In the genomic region with DNA sequence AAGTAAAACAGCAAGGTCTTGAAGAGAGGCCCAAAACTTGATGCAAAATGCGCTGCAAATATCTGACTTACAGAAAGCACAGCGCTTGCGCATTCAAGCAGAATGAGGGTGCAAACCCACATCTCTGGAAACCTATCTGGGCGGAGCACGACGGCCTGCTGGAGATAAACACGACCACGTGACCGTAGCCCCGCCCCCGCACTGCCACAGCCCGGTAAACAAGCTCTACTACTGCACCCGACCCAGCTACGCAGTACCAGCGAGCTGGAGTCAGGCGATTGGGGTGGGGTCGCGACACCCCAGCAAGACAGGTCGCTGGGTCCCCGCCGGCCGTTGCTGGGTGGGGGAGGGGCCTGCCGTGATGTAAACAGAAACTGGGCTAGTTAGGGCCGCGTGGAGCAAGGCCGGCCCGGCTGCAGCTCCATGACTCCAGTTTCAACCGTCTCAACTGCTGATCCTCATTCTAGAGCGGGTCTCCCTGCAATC, we compare ENCODE assay signal across 8 mouse cellular contexts. TPM values are rescaled to one million over a fixed set of nuclear protein-coding genes. Genes with fewer than 3 reads are reported as not detected.
A peak's percentile ranks its signal among the peaks of the same experiment; 100 is the strongest.
DNase-seq lines count a peak whose midpoint lies in the region; ATAC-seq and TF ChIP-seq lines count a peak whose summit lies in the region.

No protein-coding gene starts in this region.

- TF ChIP-seq CTCF in bone marrow macrophage, adult 2 months (IDR thresholded peaks at IDR 0.05; ENCODE audit: low read depth, low read length), result no peak
- TF ChIP-seq CTCF in embryonic fibroblast, embryonic 13.5 days (IDR thresholded peaks at IDR 0.05; ENCODE audit: borderline replicate concordance, insufficient read depth, low read length), result no peak
- TF ChIP-seq CTCF in spleen, adult 2 months (IDR thresholded peaks at IDR 0.05; ENCODE audit: extremely low read depth, insufficient read depth, insufficient read length, insufficient replicate concordance), result no peak

- DNase-seq in A20 (ENCODE audit: low read depth, low spot score), result peak; percentile 96
- peak; percentile 96 for DNase-seq in heart, adult 9 months (ENCODE audit: low spot score in 2 of 2)
- DNase-seq in limb, embryonic 14.5 days (ENCODE audit: low spot score), result peak; percentile 79
- peak; percentile 92 to 98 for DNase-seq in spleen, adult 2 months (ENCODE audit: low read depth in 1 of 2, low spot score in 2 of 2)

- peak overlapping the region; percentile 72 for H3K4me2 ChIP-seq in kidney, embryonic 14.5 days (replicated peaks; ENCODE audit: low read depth, low read length)
- H3K4me2 ChIP-seq in limb, embryonic 14.5 days (replicated peaks; ENCODE audit: low read depth, low read length, severe bottlenecking), result peak overlapping the region; percentile 61
- peak overlapping the region; percentile 87 for H3K4me2 ChIP-seq in midbrain, embryonic 16.5 days (ENCODE audit: low read length)

- peaks cover 9% of the 10 kb centered on the region for H3K27me3 ChIP-seq in kidney, embryonic 14.5 days (ENCODE audit: control insufficient read depth, insufficient read depth, low read length)
- H3K27me3 ChIP-seq in limb, embryonic 14.5 days (ENCODE audit: control insufficient read depth, insufficient read depth, low read length), result peaks cover 8% of the 10 kb centered on the region
- H3K27me3 ChIP-seq in midbrain, embryonic 16.5 days (ENCODE audit: control insufficient read depth, insufficient read depth, low read depth, low read length), result no peaks in the 10 kb centered on the region
- H3K27me3 ChIP-seq in spleen, adult 2 months (ENCODE audit: control insufficient read depth, insufficient read depth, low read length), result no peaks in the 10 kb centered on the region

- peak overlapping the region; percentile 61 for H3K4me3 ChIP-seq in bone marrow macrophage, adult 2 months (ENCODE audit: insufficient read depth, low read length)
- H3K4me3 ChIP-seq in embryonic fibroblast, embryonic 13.5 days (ENCODE audit: insufficient read depth, low read length), result peak overlapping the region; percentile 50
- peak overlapping the region; percentile 60 for H3K4me3 ChIP-seq in kidney, embryonic 14.5 days (ENCODE audit: low read length)
- peak overlapping the region; percentile 50 for H3K4me3 ChIP-seq in limb, embryonic 14.5 days (replicated peaks; ENCODE audit: low read length)
- H3K4me3 ChIP-seq in midbrain, embryonic 16.5 days (ENCODE audit: low read depth, low read length), result peak overlapping the region; percentile 64
- peak overlapping the region; percentile 58 for H3K4me3 ChIP-seq in spleen, adult 2 months (ENCODE audit: extremely low read depth, insufficient read depth, insufficient read length)

- TF ChIP-seq POLR2A in bone marrow macrophage, adult 2 months (IDR thresholded peaks at IDR 0.05; ENCODE audit: borderline replicate concordance, low read depth, low read length), result no peak
- 0 out of 2 replicates have a peak, but pooled peaks have one; percentile 36 for TF ChIP-seq POLR2A in embryonic fibroblast, embryonic 13.5 days (IDR thresholded peaks at IDR 0.05; ENCODE audit: low read depth, low read length)
- TF ChIP-seq POLR2A in limb, embryonic 14.5 days (IDR thresholded peaks at IDR 0.05; ENCODE audit: borderline replicate concordance, extremely low read depth, insufficient read depth, insufficient read length), result no peak
- peak; percentile 67; the same call in 1 of the 2 replicates for TF ChIP-seq POLR2A in spleen, adult 2 months (IDR thresholded peaks at IDR 0.05; ENCODE audit: low read depth, low read length)

- under 1% methylated on average over 29 of the region's 29 CpGs for WGBS in kidney, embryonic 14.5 days
- under 1% methylated on average over 29 of the region's 29 CpGs for WGBS in limb, embryonic 14.5 days
- under 1% methylated on average over 29 of the region's 29 CpGs for WGBS in midbrain, embryonic 16.5 days
- 1% methylated on average over 29 of the region's 29 CpGs for WGBS in spleen, adult 2 months

- peaks cover 24% of the 10 kb centered on the region for H3K4me1 ChIP-seq in bone marrow macrophage, adult 2 months (ENCODE audit: control insufficient read depth, insufficient read depth, low read length)
- H3K4me1 ChIP-seq in embryonic fibroblast, embryonic 13.5 days (ENCODE audit: control insufficient read depth, insufficient read depth, low read length), result 0 out of 2 replicates have a peak, but pooled peaks cover 2% of the 10 kb centered on the region
- H3K4me1 ChIP-seq in kidney, embryonic 14.5 days (ENCODE audit: control insufficient read depth, insufficient read depth, low read length), result 0 out of 2 replicates have a peak, but pooled peaks cover 9% of the 10 kb centered on the region
- peaks cover 6% of the 10 kb centered on the region for H3K4me1 ChIP-seq in limb, embryonic 14.5 days (ENCODE audit: control insufficient read depth, insufficient read depth, low read length)
- peaks cover 12% of the 10 kb centered on the region for H3K4me1 ChIP-seq in midbrain, embryonic 16.5 days (ENCODE audit: control insufficient read depth, insufficient read depth, low read length)
- H3K4me1 ChIP-seq in spleen, adult 2 months (ENCODE audit: control insufficient read depth, insufficient read depth, insufficient read length), result peaks cover 29% of the 10 kb centered on the region; the same call in 1 of the 2 replicates

- H3K27ac ChIP-seq in bone marrow macrophage, adult 2 months (ENCODE audit: insufficient read depth, low read depth, low read length), result peak overlapping the region; percentile 66
- H3K27ac ChIP-seq in embryonic fibroblast, embryonic 13.5 days (ENCODE audit: insufficient read depth, low read length), result no peak overlapping the region
- no peak overlapping the region; the same call in 1 of the 2 replicates for H3K27ac ChIP-seq in kidney, embryonic 14.5 days (ENCODE audit: low read depth, low read length)
- H3K27ac ChIP-seq in limb, embryonic 14.5 days (replicated peaks; ENCODE audit: low read depth, low read length), result peak overlapping the region; percentile 28; the same call in 1 of the 2 replicates
- H3K27ac ChIP-seq in midbrain, embryonic 16.5 days (ENCODE audit: low read length), result peak overlapping the region; percentile 64; the same call in 1 of the 2 replicates
- H3K27ac ChIP-seq in spleen, adult 2 months (ENCODE audit: insufficient read depth, low read length), result peak overlapping the region; percentile 95

- H3K9ac ChIP-seq in kidney, embryonic 14.5 days (ENCODE audit: low read depth, low read length), result peak overlapping the region; percentile 63
- peak overlapping the region; percentile 61 for H3K9ac ChIP-seq in limb, embryonic 14.5 days (ENCODE audit: low read depth, low read length, severe bottlenecking)
- H3K9ac ChIP-seq in midbrain, embryonic 16.5 days (ENCODE audit: low read depth, low read length), result peak overlapping the region; percentile 66

- no peaks in the 10 kb centered on the region for H3K36me3 ChIP-seq in kidney, embryonic 14.5 days (ENCODE audit: control insufficient read depth, insufficient read depth, low read length)
- H3K36me3 ChIP-seq in limb, embryonic 14.5 days (ENCODE audit: control insufficient read depth, insufficient read depth, low read length), result no peaks in the 10 kb centered on the region
- H3K36me3 ChIP-seq in midbrain, embryonic 16.5 days (ENCODE audit: control insufficient read depth, insufficient read depth, low read length), result no peaks in the 10 kb centered on the region
- peaks cover 18% of the 10 kb centered on the region for H3K36me3 ChIP-seq in spleen, adult 2 months (ENCODE audit: control insufficient read depth, insufficient read depth, low read length)

- H3K9me3 ChIP-seq in kidney, embryonic 14.5 days (ENCODE audit: control insufficient read depth, low read length), result no peaks in the 10 kb centered on the region
- no peaks in the 10 kb centered on the region for H3K9me3 ChIP-seq in limb, embryonic 14.5 days (ENCODE audit: control insufficient read depth, low read length)
- no peaks in the 10 kb centered on the region for H3K9me3 ChIP-seq in midbrain, embryonic 16.5 days (replicated peaks; ENCODE audit: control insufficient read depth, low read length, poor library complexity, severe bottlenecking)

- ATAC-seq in kidney, embryonic 14.5 days (ENCODE audit: low FRiP score, low TSS enrichment), result peak; percentile 78
- peak; percentile 90 for ATAC-seq in limb, embryonic 14.5 days (ENCODE audit: low FRiP score, low read depth)
- ATAC-seq in midbrain, embryonic 16.5 days, result peak; percentile 78

RNA-seq across cellular contexts. Expression of a gene that starts 36.2 kb away (rescaled TPM):
- polyA plus RNA-seq in bone marrow macrophage, adult 2 months (2012; ENCODE audit: insufficient read depth, insufficient read length, missing spikeins), result 179 and 198 TPM in 2 replicates
- polyA plus RNA-seq in embryonic fibroblast, embryonic 13.5 days (2011; ENCODE audit: insufficient read length, low read depth, missing spikeins), result 19.7 and 35.3 TPM in 2 replicates
- polyA plus RNA-seq in kidney, embryonic 14.5 days (2014; fragmentation: Nextera tagmentation; extraction: Ambion mirVana), result 20.3 and 25.3 TPM in 2 replicates
- 16.0 and 18.0 TPM in 2 replicates for polyA plus RNA-seq in limb, embryonic 14.5 days (2012; rRNA removed)
- polyA plus RNA-seq in limb, embryonic 14.5 days (2014; fragmentation: Nextera tagmentation; extraction: Ambion mirVana), result 12.0 and 13.2 TPM in 2 replicates
- 3.8 and 4.2 TPM in 2 replicates for polyA plus RNA-seq in midbrain, embryonic 16.5 days (2015; fragmentation: Nextera tagmentation; extraction: Ambion mirVana)
- polyA plus RNA-seq in spleen, adult 2 months (2012; rRNA removed), result 99.9 and 104 TPM in 2 replicates

RNA-seq across cellular contexts. Expression of a gene that starts 43.2 kb away (rescaled TPM):
- polyA plus RNA-seq in bone marrow macrophage, adult 2 months (2012; ENCODE audit: insufficient read depth, insufficient read length, missing spikeins), result 18.5 and 32.9 TPM in 2 replicates
- 0.90 and 1.4 TPM in 2 replicates for polyA plus RNA-seq in embryonic fibroblast, embryonic 13.5 days (2011; ENCODE audit: insufficient read length, low read depth, missing spikeins)
- 1.5 and 2.0 TPM in 2 replicates for polyA plus RNA-seq in kidney, embryonic 14.5 days (2014; fragmentation: Nextera tagmentation; extraction: Ambion mirVana)
- polyA plus RNA-seq in limb, embryonic 14.5 days (2012; rRNA removed), result 8.5 and 9.3 TPM in 2 replicates
- polyA plus RNA-seq in limb, embryonic 14.5 days (2014; fragmentation: Nextera tagmentation; extraction: Ambion mirVana), result 2.1 and 2.9 TPM in 2 replicates
- polyA plus RNA-seq in midbrain, embryonic 16.5 days (2015; fragmentation: Nextera tagmentation; extraction: Ambion mirVana), result 4.8 and 5.0 TPM in 2 replicates
- polyA plus RNA-seq in spleen, adult 2 months (2012; rRNA removed), result 82.9 and 95.8 TPM in 2 replicates

Comparison
In these comparisons a context has a peak if more than half of its experiments do, and no peak if none do; other contexts are left out.
1. H3K27ac ChIP-seq: peak in bone marrow macrophage, adult 2 months (single experiment), limb, embryonic 14.5 days (single experiment), midbrain, embryonic 16.5 days (single experiment) and spleen, adult 2 months (single experiment); none in embryonic fibroblast, embryonic 13.5 days (single experiment) and kidney, embryonic 14.5 days (single experiment).
2. POLR2A ChIP-seq: peak in embryonic fibroblast, embryonic 13.5 days (single experiment) and spleen, adult 2 months (single experiment); none in bone marrow macrophage, adult 2 months (single experiment) and limb, embryonic 14.5 days (single experiment).
3. Peak in every context shown above with its lines, with median percentiles within 50 percentile points of each other: DNase-seq, H3K4me3 ChIP-seq, ATAC-seq, H3K4me2 ChIP-seq and H3K9ac ChIP-seq.